Mouse (Mus musculus): Measurements from ENCODE around the gene 1700092M07Rik.

GRCm38 (mm10) chr19:8706132-8706667 is 34.3 kb upstream of the 1700092M07Rik start:
- TF ChIP-seq CTCF (IDR thresholded peaks at IDR 0.05; ENCODE audit: extremely low read depth, insufficient read length, insufficient replicate concordance, low read depth, low read length) (no peak), POLR2A (IDR thresholded peaks at IDR 0.05; ENCODE audit: low read depth, low read length) (no peak)

Measured in small intestine, adult 2 months (tissue).